Mouse (Mus musculus) T-helper 2 cell (primary cell): ENCODE measurements around the gene Kat5.

Source experiments
- in situ Hi-C: fragments of 300-600 bp; cut with MboI, MseI; formaldehyde crosslinking; loops from one replicate; pipeline ENCODE4 v1.15.1; 2025; ENCODE audit warnings: high pct_unique_total_duplicates

Kat5 gene

GRCm38 (mm10) chr19:5609547-5610404, at the start of gene Kat5:
Gene Kat5, minus strand, starts transcription at chr19:5610237.
- in situ Hi-C loops, result no loop called here

- in situ Hi-C loops, result no loop called here
Measured at GRCm38 (mm10) chr19:5654720-5655298, 44.8 kb upstream of the Kat5 start.

GRCm38 (mm10) chr19:5653969-5654719, 44.1 kb upstream of the Kat5 start:
- in situ Hi-C loops, result no loop called here

- in situ Hi-C loops, result no loop called here
Measured at GRCm38 (mm10) chr19:5652570-5652969, 42.5 kb upstream of the Kat5 start.

- in situ Hi-C loops, result no loop called here
Measured at GRCm38 (mm10) chr19:5651502-5652274, 41.7 kb upstream of the Kat5 start.

GRCm38 (mm10) chr19:5649298-5649741, 39.3 kb upstream of the Kat5 start:
- in situ Hi-C loops, result no loop called here

- in situ Hi-C loops, result no loop called here
Measured at GRCm38 (mm10) chr19:5648401-5649297, 38.6 kb upstream of the Kat5 start.

- in situ Hi-C loops, result no loop called here
Measured at GRCm38 (mm10) chr19:5647791-5648190, 37.8 kb upstream of the Kat5 start.

- in situ Hi-C loops, result no loop called here
Measured at GRCm38 (mm10) chr19:5646731-5647330, 36.8 kb upstream of the Kat5 start.

GRCm38 (mm10) chr19:5645280-5645679, 35.2 kb upstream of the Kat5 start:
- in situ Hi-C loops, result no loop called here

- in situ Hi-C loops, result no loop called here
Measured at GRCm38 (mm10) chr19:5641641-5642040, 31.6 kb upstream of the Kat5 start.

GRCm38 (mm10) chr19:5641021-5641420, 31.0 kb upstream of the Kat5 start:
- in situ Hi-C loops, result no loop called here

- in situ Hi-C loops, result no loop called here
Measured at GRCm38 (mm10) chr19:5640339-5640738, 30.3 kb upstream of the Kat5 start.

- in situ Hi-C loops, result loop anchor here (5.0 kb wide), 1 partner anchor 36 kb away; the partner anchor contains the start of gene Rnaseh2c
Measured at GRCm38 (mm10) chr19:5638416-5639005, 28.5 kb upstream of the Kat5 start.

- in situ Hi-C loops, result loop anchor here (5.0 kb wide), 1 partner anchor 35 kb away; the partner anchor contains the start of gene Rnaseh2c
Measured at GRCm38 (mm10) chr19:5637069-5638047, 27.3 kb upstream of the Kat5 start, which contains the start of gene Rela. Gene Rela, plus strand, starts transcription at chr19:5637483.

GRCm38 (mm10) chr19:5636571-5637041, 26.6 kb upstream of the Kat5 start:
- in situ Hi-C loops, result loop anchor here (5.0 kb wide), 1 partner anchor 34 kb away; the partner anchor contains the start of gene Rnaseh2c

GRCm38 (mm10) chr19:5636036-5636570, 26.1 kb upstream of the Kat5 start:
- in situ Hi-C loops, result loop anchor here (5.0 kb wide), 1 partner anchor 34 kb away; the partner anchor contains the start of gene Rnaseh2c

- in situ Hi-C loops, result no loop called here
Measured at GRCm38 (mm10) chr19:5632120-5632519, 22.1 kb upstream of the Kat5 start.
